Mouse (Mus musculus): Measurements from ENCODE around the gene Rpl31. TPM values are rescaled to one million over a fixed set of nuclear protein-coding genes. Genes with fewer than 3 reads are reported as not detected.

Gene Rpl31
- total RNA-seq, 2 experiments from 2014 or later, result 730 to 733 TPM

DNA sequence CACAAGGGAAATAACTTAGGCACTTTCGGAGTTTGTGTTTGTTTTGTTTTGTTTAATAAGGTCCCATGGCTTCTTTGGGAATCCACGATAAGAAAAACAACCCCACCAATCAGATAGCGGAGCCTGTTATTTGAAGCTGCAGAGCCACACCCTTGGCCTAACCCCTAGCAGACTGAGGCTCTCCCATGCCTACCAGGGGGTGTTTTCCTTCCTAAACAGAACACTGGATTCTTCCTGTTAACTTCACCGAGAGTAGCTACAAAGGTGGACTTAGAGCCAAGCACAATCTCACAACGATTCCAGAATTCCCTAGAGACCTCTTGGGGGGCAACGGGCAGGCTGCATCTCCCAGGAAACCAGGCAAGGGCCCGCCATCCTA lies 5.1 kb upstream of the Rpl31 start:
- DNase-seq, result no peak
- intact Hi-C loops (cut with DNase I), result loop anchor here (10.0 kb wide), 1 partner anchor 1368 kb away; the partner anchor contains the start of genes Eif5b and Txndc9

GRCm38 (mm10) chr1:39365562-39365961 lies 2.1 kb upstream of the Rpl31 start:
- no peak for DNase-seq
- intact Hi-C loops (cut with DNase I), result loop anchor here (10.0 kb wide), 1 partner anchor 1371 kb away; the partner anchor contains the start of genes Eif5b and Txndc9

GRCm38 (mm10) chr1:39367045-39367444 lies 597 bp upstream of the Rpl31 start:
- intact Hi-C loops (cut with DNase I), result loop anchor here (10.0 kb wide), 1 partner anchor 1372 kb away; the partner anchor contains the start of genes Eif5b and Txndc9
- DNase-seq, result no peak

DNA sequence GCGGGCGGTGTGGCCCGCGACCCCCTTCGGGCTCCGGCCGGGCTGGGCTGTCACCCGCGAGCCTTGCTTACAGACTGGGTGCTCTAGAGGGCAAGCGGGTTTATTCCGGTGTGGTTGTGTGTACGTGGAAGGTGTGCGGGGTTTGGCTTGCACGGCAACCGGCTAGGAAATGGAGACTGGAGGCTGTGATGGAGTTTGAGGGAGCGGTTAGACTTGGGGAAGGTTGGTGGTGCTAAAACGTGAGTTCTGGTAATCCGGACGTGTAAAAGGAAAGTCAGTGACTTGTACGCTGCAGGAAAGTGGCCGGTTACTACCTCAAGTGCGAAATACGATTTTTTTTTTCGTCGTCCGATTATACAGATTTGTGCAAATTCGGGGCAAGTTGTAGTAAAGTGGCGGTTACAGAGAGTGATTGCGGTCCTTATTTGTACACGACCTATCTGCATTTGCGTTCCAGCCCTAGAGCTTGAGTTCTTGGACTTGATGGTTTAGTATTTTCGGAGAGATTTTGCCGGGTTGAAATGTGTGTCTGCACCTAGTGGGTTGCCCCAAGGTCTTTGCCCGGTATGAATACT lies 712 bp downstream of the Rpl31 start:
- intact Hi-C loops (cut with DNase I), result loop anchor here (10.0 kb wide), 1 partner anchor 1374 kb away; the partner anchor contains the start of genes Eif5b and Txndc9
- DNase-seq, result peak; percentile 20 to 33

GRCm38 (mm10) chr1:39370431-39370830 lies 2.8 kb downstream of the Rpl31 start:
- intact Hi-C loops (cut with DNase I), result no loop called here

GRCm38 (mm10) chr1:39372220-39372843 lies 4.7 kb downstream of the Rpl31 start:
- intact Hi-C loops (cut with DNase I), result no loop called here
- no peak for DNase-seq

More at GRCm38 (mm10) chr1:39370431-39370830, 2.8 kb downstream of the Rpl31 start:
- DNase-seq, result no peak

DNA sequence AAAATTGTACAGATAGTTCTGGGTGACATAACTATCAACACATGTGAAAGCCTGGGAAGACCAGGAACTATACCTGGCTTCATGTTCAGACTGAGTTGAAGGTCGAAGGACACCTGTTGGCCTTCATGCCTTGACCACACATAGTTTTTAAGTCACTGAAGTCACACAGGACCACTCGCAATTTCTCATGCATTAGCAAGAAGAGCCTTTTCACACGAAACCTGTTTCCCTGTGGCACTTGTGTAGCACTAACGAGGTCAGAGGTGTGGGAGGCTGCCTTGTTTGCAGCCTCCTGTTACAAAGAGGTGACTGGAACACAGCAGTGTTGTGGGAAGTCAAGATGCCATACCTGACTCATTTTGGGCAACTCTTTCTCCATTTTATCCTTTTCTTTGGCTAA lies 5.7 kb downstream of the Rpl31 start:
- intact Hi-C loops (cut with DNase I), result no loop called here
- no peak for DNase-seq

DNA sequence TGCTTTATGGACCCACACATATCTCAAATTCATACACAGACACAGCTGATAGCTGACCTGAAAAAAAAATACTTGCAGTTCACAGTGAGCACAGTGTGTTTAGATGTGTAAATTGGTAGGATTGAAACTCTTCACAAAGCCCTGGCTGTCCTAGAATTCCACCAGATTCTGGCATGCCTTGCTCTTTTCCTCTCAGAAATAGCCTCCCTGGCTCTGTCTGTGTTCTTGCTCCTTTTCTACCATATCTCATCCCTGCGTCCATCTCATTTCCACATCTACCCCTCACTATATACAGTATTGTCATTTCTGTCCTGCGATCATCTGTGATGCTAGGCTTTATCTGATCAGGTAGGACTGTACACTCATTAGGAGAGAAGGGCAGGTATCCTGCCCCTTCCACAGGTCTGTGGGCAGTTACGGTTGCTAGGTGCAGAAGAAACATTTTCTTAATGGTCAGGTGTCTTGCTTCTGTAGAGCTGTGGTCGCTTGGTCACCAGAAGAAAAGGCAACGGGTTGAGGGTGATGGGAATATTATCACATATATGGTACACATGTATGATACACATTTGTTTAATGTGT lies 6.7 kb downstream of the Rpl31 start:
- no peak for DNase-seq
- intact Hi-C loops (cut with DNase I), result no loop called here

- no peak for DNase-seq
- intact Hi-C loops (cut with DNase I), result no loop called here
Measured at GRCm38 (mm10) chr1:39376121-39376520, 8.5 kb downstream of the Rpl31 start.

GRCm38 (mm10) chr1:39376726-39377240 lies 9.1 kb downstream of the Rpl31 start:
- intact Hi-C loops (cut with DNase I), result no loop called here
- no peak for DNase-seq

GRCm38 (mm10) chr1:39378540-39378939 lies 10.9 kb downstream of the Rpl31 start:
- DNase-seq, result no peak
- intact Hi-C loops (cut with DNase I), result no loop called here

DNA sequence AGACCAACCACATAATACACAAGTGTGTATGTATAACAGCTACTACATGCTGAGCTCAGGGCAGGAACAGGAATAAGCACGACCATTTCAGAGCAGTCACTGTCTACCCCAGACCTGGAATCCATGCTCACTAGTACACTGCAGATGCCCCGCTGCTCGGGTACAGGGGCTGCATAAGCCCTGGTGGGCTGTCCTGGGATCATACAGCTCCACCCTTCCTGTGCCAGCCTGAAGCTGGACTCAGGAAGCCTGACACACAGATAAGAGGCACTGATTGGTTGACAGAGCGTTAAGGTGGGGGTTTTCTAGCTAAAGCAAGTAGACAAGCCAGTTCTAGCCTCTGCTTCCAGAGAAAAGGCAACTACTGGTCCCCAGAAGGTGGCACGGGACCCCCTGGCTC lies 11.4 kb downstream of the Rpl31 start:
- no peak for DNase-seq
- intact Hi-C loops (cut with DNase I), result no loop called here

DNA sequence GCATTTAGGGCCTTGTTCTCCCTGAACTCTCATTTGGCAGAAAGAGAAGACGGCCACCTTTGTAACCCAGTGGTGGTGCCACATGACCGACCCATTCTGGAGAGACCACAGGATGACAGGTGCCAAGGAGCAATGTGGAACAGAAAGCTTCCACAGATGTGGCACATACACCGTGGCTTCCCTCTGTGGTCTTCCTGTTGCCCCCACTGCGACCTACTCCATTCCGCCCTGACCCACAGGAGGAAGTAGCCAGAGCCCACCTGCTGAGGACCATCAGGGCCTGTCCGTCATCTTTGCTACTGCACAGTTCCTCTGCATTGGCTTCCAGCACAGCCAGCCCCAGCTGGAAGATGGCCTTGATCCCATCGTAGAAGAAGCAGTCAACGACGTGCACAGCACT lies 13.4 kb downstream of the Rpl31 start:
- DNase-seq, result no peak

GRCm38 (mm10) chr1:39384914-39385313 lies 17.3 kb downstream of the Rpl31 start:
- DNase-seq, result no peak
- intact Hi-C loops (cut with DNase I), result no loop called here

More for the DNA sequence above, 13.4 kb downstream of the Rpl31 start:
- intact Hi-C loops (cut with DNase I), result no loop called here

- DNase-seq, result no peak
- intact Hi-C loops (cut with DNase I), result no loop called here
Measured at GRCm38 (mm10) chr1:39386456-39386855, 18.8 kb downstream of the Rpl31 start.

GRCm38 (mm10) chr1:39387497-39387896 lies 19.9 kb downstream of the Rpl31 start:
- peak; percentile 70 to 72 for DNase-seq
- intact Hi-C loops (cut with DNase I), result no loop called here

- intact Hi-C loops (cut with DNase I), result no loop called here
- no peak for DNase-seq
Measured at GRCm38 (mm10) chr1:39388163-39388562, 20.5 kb downstream of the Rpl31 start.

DNA sequence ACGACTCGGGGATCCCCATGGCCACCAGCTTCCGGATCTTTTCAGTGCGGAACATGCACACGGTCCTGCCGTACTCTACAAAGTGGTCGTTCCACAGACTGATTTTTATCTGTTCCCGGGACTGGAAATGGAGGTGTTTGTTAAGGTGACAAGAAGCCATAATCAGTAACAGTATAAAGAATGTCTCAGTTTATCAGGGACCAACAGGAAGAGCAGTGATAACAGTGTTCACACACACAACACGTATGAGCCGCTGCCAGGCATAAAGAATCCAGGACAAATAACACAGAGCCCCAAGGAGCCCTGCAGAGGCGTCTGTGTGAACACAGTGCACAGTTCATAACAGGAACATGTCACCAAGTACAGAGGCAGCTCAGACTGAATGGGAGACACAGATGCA lies 21.7 kb downstream of the Rpl31 start:
- no peak for DNase-seq
- intact Hi-C loops (cut with DNase I), result no loop called here

DNA sequence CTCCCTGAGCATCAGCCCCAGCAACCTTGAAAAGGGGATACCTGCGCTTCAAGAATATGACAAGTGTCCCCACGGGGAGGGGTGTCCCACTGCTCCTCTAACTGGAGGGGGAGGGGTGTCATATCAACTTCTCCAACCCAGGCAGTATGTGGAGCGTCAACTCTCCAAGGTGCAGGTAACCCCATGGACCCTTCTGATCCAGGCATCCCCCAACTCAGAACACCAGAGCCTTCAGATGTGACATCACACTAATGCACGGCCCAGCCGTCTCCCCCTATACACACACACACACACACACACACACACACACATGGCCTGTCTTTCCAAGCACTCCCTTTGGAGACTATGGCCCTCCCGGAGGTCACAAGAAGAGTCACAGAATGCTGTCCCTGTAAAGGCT lies 24.0 kb downstream of the Rpl31 start:
- DNase-seq, result no peak
- intact Hi-C loops (cut with DNase I), result loop anchor here (2.0 kb wide), 2 partner anchors 113 to 131 kb away; no protein-coding TSS in a partner anchor

DNA sequence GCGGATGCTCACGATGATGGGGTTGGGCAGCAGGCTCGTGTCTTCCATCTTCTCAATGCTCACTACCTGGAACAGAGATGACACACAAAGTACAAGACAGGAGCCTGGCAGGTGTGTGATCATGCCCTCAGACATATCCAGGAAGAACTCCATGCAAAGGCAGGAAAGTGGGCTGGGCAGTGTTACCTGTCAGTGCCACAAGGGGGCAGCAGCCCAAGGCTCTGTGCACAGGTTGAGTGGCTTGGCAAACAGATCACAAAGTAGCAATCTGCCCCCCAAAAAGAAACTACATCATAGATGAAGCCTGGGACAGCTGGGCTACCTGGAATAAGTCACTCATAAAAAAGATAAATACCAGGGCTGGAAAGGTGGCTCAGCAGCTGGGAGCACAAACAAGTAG lies 24.5 kb downstream of the Rpl31 start:
- intact Hi-C loops (cut with DNase I), result loop anchor here (2.0 kb wide), 2 partner anchors 113 to 131 kb away; no protein-coding TSS in a partner anchor
- DNase-seq, result peak; percentile 81 to 87

GRCm38 (mm10) chr1:39393217-39393867 lies 25.7 kb downstream of the Rpl31 start:
- DNase-seq, result no peak
- intact Hi-C loops (cut with DNase I), result loop anchor here (2.0 kb wide), 2 partner anchors 111 to 129 kb away; no protein-coding TSS in a partner anchor
